Mouse (Mus musculus) CH12.LX (cell line): Measurements from ENCODE around the gene Hecw2. TPM values are rescaled to one million over a fixed set of nuclear protein-coding genes. Genes with fewer than 3 reads are reported as not detected.
A peak's percentile ranks its signal among the peaks of the same experiment; 100 is the strongest.

Source experiments
- DNase-seq: peaks from one replicate; pipeline ENCODE4 v3.0.0-alpha.2; 2013; ENCODE audit errors: extremely low read depth
- H3K27ac ChIP-seq: 2 replicates; pipeline ENCODE4 v1.5.1; 2012; ENCODE audit warnings: low read depth, mild to moderate bottlenecking, control low read depth, moderate library complexity; ENCODE audit not compliant: insufficient read depth
- H3K27me3 ChIP-seq: replicated peaks from 2 replicates; pipeline ENCODE3; 2012; ENCODE audit warnings: inconsistent platforms
- H3K36me3 ChIP-seq, 2 experiments: replicated peaks in 1 of 2; 2 replicates each; pipeline versions ENCODE3 to v1.6.1; 2012; ENCODE audit warnings: inconsistent platforms in 1 of 2, low read length in 1 of 2, mild to moderate bottlenecking in 1 of 2, mixed read lengths in 1 of 2, moderate library complexity in 1 of 2; ENCODE audit not compliant: control insufficient read depth in 1 of 2, insufficient read depth in 1 of 2
- H3K4me1 ChIP-seq, 2 experiments: 2 replicates each; pipeline ENCODE4 v1.6.1; 2012; ENCODE audit warnings: inconsistent platforms in 1 of 2, moderate library complexity in 1 of 2; ENCODE audit not compliant: insufficient read depth in 2 of 2, control insufficient read depth in 1 of 2
- H3K4me2 ChIP-seq: 2 replicates; pipeline ENCODE4 v1.6.1; 2012; ENCODE audit warnings: low read depth, mild to moderate bottlenecking, control low read depth; ENCODE audit not compliant: poor library complexity, insufficient read depth, severe bottlenecking
- H3K4me3 ChIP-seq, 3 experiments: fragments of 150-350 bp in 1 of 3; sonication (generic) in 1 of 3; replicated peaks in 1 of 3; 2 replicates each; pipeline versions ENCODE3 to v1.5.1; 2011 to 2012; ENCODE audit warnings: low read depth in 2 of 3, low read length in 2 of 3, mild to moderate bottlenecking in 2 of 3, moderate library complexity in 2 of 3, control low read depth in 1 of 3, improper control_type of control experiment in 1 of 3, inconsistent platforms in 1 of 3, mixed read lengths in 1 of 3; ENCODE audit not compliant: poor library complexity in 1 of 3
- H3K79me2 ChIP-seq: replicated peaks from 2 replicates; pipeline ENCODE4 v1.6.1; 2012; ENCODE audit warnings: mild to moderate bottlenecking, moderate library complexity; ENCODE audit not compliant: control insufficient read depth, poor library complexity, insufficient read depth, severe bottlenecking; ENCODE audit errors: extremely low read depth
- H3K9ac ChIP-seq: 2 replicates; pipeline ENCODE4 v1.6.1; 2012; ENCODE audit warnings: low read depth, mild to moderate bottlenecking, control low read depth, moderate library complexity; ENCODE audit not compliant: insufficient read depth
- H3K9me3 ChIP-seq: replicated peaks from 2 replicates; pipeline ENCODE3; 2012; ENCODE audit warnings: low read length, inconsistent platforms, mixed read lengths
- CHD1 ChIP-seq: IDR thresholded peaks from 2 replicates; pipeline ENCODE4 v1.6.1; 2012; ENCODE audit warnings: low read depth, low read length, improper control_type of control experiment, inconsistent platforms
- CHD2 ChIP-seq: IDR thresholded peaks from 2 replicates; pipeline ENCODE4 v1.6.1; 2011; ENCODE audit warnings: low read length, improper control_type of control experiment
- CTCF ChIP-seq, 2 experiments: IDR thresholded peaks in 1 of 2; conservative IDR thresholded peaks in 1 of 2; 2 replicates each; pipeline ENCODE4 v1.5.1; 2011 to 2012; ENCODE audit warnings: low read depth in 2 of 2, low read length in 2 of 2, improper control_type of control experiment in 1 of 2, inconsistent platforms in 1 of 2, mild to moderate bottlenecking in 1 of 2, moderate library complexity in 1 of 2
- E2F4 ChIP-seq: IDR thresholded peaks from 2 replicates; pipeline ENCODE4 v1.6.1; 2011; ENCODE audit warnings: low read depth, low read length, improper control_type of control experiment; ENCODE audit not compliant: insufficient replicate concordance
- ELF1 ChIP-seq: IDR thresholded peaks from 2 replicates; pipeline ENCODE4 v1.6.1; 2014; ENCODE audit warnings: low read depth, mild to moderate bottlenecking, inconsistent platforms, low read length, improper control_type of control experiment
- GABPA ChIP-seq: IDR thresholded peaks from 2 replicates; pipeline ENCODE4 v1.6.1; 2012; ENCODE audit warnings: low read depth, low read length, improper control_type of control experiment, inconsistent platforms; ENCODE audit not compliant: insufficient replicate concordance
- HCFC1 ChIP-seq: IDR thresholded peaks from 2 replicates; pipeline ENCODE4 v1.6.1; 2012; ENCODE audit warnings: low read depth, mild to moderate bottlenecking, inconsistent platforms, low read length, improper control_type of control experiment
- IRF4 ChIP-seq: IDR thresholded peaks from 2 replicates; pipeline ENCODE4 v1.6.1; 2014; ENCODE audit warnings: low read depth, mild to moderate bottlenecking, inconsistent platforms, low read length, improper control_type of control experiment
- JUN ChIP-seq: IDR thresholded peaks from 2 replicates; pipeline ENCODE4 v1.6.1; 2011; ENCODE audit warnings: low read depth, mild to moderate bottlenecking, low read length, improper control_type of control experiment, moderate library complexity; ENCODE audit not compliant: insufficient read depth
- JUND ChIP-seq: conservative IDR thresholded peaks from 2 replicates; pipeline ENCODE4 v1.6.1; 2011; ENCODE audit warnings: low read depth, low read length, improper control_type of control experiment
- KAT2A ChIP-seq: IDR thresholded peaks from 2 replicates; pipeline ENCODE4 v1.6.1; 2012; ENCODE audit warnings: low read length, improper control_type of control experiment, inconsistent platforms; ENCODE audit not compliant: insufficient replicate concordance
- MAFK ChIP-seq: IDR thresholded peaks from 2 replicates; pipeline ENCODE4 v1.6.1; 2011; ENCODE audit warnings: low read length, improper control_type of control experiment; ENCODE audit not compliant: insufficient replicate concordance
- MAX ChIP-seq: IDR thresholded peaks from 2 replicates; pipeline ENCODE4 v1.6.1; 2011; ENCODE audit warnings: low read length, improper control_type of control experiment
- MAZ ChIP-seq: IDR thresholded peaks from 2 replicates; pipeline ENCODE4 v1.6.1; 2012; ENCODE audit warnings: low read depth, mild to moderate bottlenecking, inconsistent platforms, low read length, improper control_type of control experiment, moderate library complexity
- MXI1 ChIP-seq: IDR thresholded peaks from 2 replicates; pipeline ENCODE4 v1.6.1; 2011; ENCODE audit warnings: mild to moderate bottlenecking, low read depth, low read length, improper control_type of control experiment
- MYC ChIP-seq: IDR thresholded peaks from 2 replicates; pipeline ENCODE4 v1.6.1; 2011; ENCODE audit warnings: low read depth, mild to moderate bottlenecking, improper control_type of control experiment, low read length
- NELFE ChIP-seq: IDR thresholded peaks from 2 replicates; pipeline ENCODE4 v1.6.1; 2011; ENCODE audit warnings: low read depth, low read length, improper control_type of control experiment
- NRF1 ChIP-seq: IDR thresholded peaks from 2 replicates; pipeline ENCODE4 v1.6.1; 2014; ENCODE audit warnings: low read depth, mild to moderate bottlenecking, inconsistent platforms, low read length, improper control_type of control experiment, moderate library complexity
- PAX5 ChIP-seq: IDR thresholded peaks from 2 replicates; pipeline ENCODE4 v1.6.1; 2012; ENCODE audit warnings: low read length, inconsistent platforms, mixed read lengths
- POLR2AphosphoS2 ChIP-seq: IDR thresholded peaks from 2 replicates; pipeline ENCODE4 v1.6.1; 2011; ENCODE audit warnings: low read depth, low read length, improper control_type of control experiment
- RAD21 ChIP-seq: IDR thresholded peaks from 2 replicates; pipeline ENCODE4 v1.6.1; 2011; ENCODE audit warnings: low read depth, mild to moderate bottlenecking, low read length, improper control_type of control experiment, moderate library complexity
- SIN3A ChIP-seq: IDR thresholded peaks from 2 replicates; pipeline ENCODE4 v1.6.1; 2012; ENCODE audit warnings: low read length, improper control_type of control experiment, inconsistent platforms
- SMC3 ChIP-seq: IDR thresholded peaks from 2 replicates; pipeline ENCODE4 v1.6.1; 2011; ENCODE audit warnings: low read depth, low read length, improper control_type of control experiment
- TBP ChIP-seq: conservative IDR thresholded peaks from 2 replicates; pipeline ENCODE4 v1.6.1; 2011; ENCODE audit warnings: low read depth, low read length, improper control_type of control experiment
- TCF12 ChIP-seq: IDR thresholded peaks from 2 replicates; pipeline ENCODE4 v1.6.1; 2014; ENCODE audit warnings: low read depth, mild to moderate bottlenecking, inconsistent platforms, low read length, improper control_type of control experiment
- UBTF ChIP-seq: IDR thresholded peaks from 2 replicates; pipeline ENCODE4 v1.6.1; 2012; ENCODE audit warnings: low read depth, mild to moderate bottlenecking, inconsistent platforms, low read length, improper control_type of control experiment, moderate library complexity
- USF1 ChIP-seq: IDR thresholded peaks from 2 replicates; pipeline ENCODE4 v1.6.1; 2014; ENCODE audit warnings: low read depth, mild to moderate bottlenecking, inconsistent platforms, low read length, improper control_type of control experiment
- USF2 ChIP-seq: conservative IDR thresholded peaks from 2 replicates; pipeline ENCODE4 v1.6.1; 2011; ENCODE audit warnings: low read depth, low read length, improper control_type of control experiment
- ZC3H11A ChIP-seq: IDR thresholded peaks from 2 replicates; pipeline ENCODE4 v1.6.1; 2012; ENCODE audit warnings: low read depth, mild to moderate bottlenecking, inconsistent platforms, low read length, improper control_type of control experiment
- ZKSCAN1 ChIP-seq: IDR thresholded peaks from 2 replicates; pipeline ENCODE4 v1.6.1; 2012; ENCODE audit warnings: low read depth, inconsistent platforms, low read length, improper control_type of control experiment, borderline replicate concordance
- ZMIZ1 ChIP-seq: IDR thresholded peaks from 2 replicates; pipeline ENCODE4 v1.6.1; 2012; ENCODE audit warnings: low read depth, mild to moderate bottlenecking, inconsistent platforms, low read length, improper control_type of control experiment
- ZNF384 ChIP-seq: IDR thresholded peaks from 2 replicates; pipeline ENCODE4 v1.6.1; 2012; ENCODE audit warnings: low read depth, low read length, improper control_type of control experiment, inconsistent platforms
- dilution Hi-C: fragments of 300-500 bp; cut with MboI; formaldehyde crosslinking; loops from 2 replicates; pipeline ENCODE4 v1.14.3; 2020; ENCODE audit warnings: low sequenced_read_pairs; ENCODE audit not compliant: extremely low pct_unique_long_range_greater_than_20kb, extremely low pct_ligation_motif_present
- in situ Hi-C: fragments of 300-500 bp; cut with MboI; formaldehyde crosslinking; loops from 3 replicates; pipeline ENCODE4 v1.14.3; 2019; ENCODE audit warnings: low sequenced_read_pairs, low pct_ligation_motif_present, low pct_unique_long_range_greater_than_20kb, mixed read lengths
- polyA plus RNA-seq: library from polyadenylated mRNA; unstranded; fragments of >175 nt; gene quantifications from 2 replicates; pipeline ENCODE4 v1.2.1, GENCODE M21; 2012; ENCODE audit warnings: low read depth; ENCODE audit not compliant: insufficient read length
- total RNA-seq, 2 experiments: library from RNA; depleted of rRNA; stranded (reverse); fragments of 300-350 nt in 1 of 2; fragments of >200 nt in 1 of 2; gene quantifications; 2 replicates each; pipeline ENCODE4 v1.2.3; 2012 to 2014

Hecw2 gene
- total and polyA plus RNA-seq, 3 experiments: 0.05 to 0.59 (median 0.14) TPM

DNA sequence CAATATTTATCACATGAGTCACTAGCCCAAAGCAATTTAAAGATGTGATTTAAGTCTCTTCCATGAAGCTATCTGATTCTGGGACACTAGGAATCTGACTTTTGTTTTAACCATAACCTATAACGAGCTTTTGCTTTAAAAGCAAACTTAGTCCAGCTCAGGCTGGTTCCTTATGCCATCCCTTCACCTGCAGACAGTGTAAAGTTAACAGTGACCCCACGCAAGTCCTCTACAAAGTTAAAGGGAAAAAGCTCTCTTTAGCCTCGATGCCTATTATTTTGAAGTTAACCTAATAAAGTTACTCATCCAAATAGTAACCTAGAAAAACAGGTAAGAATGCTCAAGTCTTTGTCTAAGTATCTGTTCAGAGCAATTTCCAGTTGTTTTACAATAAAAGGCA is 420.4 kb downstream of the Hecw2 start:
- H3K27me3 ChIP-seq: no peaks in the 10 kb centered on the region
- no peaks in the 10 kb centered on the region for H3K9me3 ChIP-seq
- dilution Hi-C loops (no loop called here), in situ Hi-C loops (no loop called here)
- H3K4me3 ChIP-seq: no peak overlapping the region
- DNase-seq: no peak
- peak overlapping the region; percentile 90; the same call in 1 of the 2 replicates for H3K4me2 ChIP-seq
- peaks cover 54% of the 10 kb centered on the region for H3K79me2 ChIP-seq
- TF ChIP-seq CHD1: peak; percentile 8; the same call in 1 of the 2 replicates
- no peak for TF ChIP-seq RAD21
- H3K27ac ChIP-seq: no peak overlapping the region
- peak overlapping the region; percentile 66 for H3K9ac ChIP-seq
- peaks cover 7 to 24% of the 10 kb centered on the region in 2 experiments for H3K36me3 ChIP-seq
- H3K4me1 ChIP-seq: peaks cover 2 to 64% of the 10 kb centered on the region in 2 experiments; a peak in 3 of 4 replicates

DNA sequence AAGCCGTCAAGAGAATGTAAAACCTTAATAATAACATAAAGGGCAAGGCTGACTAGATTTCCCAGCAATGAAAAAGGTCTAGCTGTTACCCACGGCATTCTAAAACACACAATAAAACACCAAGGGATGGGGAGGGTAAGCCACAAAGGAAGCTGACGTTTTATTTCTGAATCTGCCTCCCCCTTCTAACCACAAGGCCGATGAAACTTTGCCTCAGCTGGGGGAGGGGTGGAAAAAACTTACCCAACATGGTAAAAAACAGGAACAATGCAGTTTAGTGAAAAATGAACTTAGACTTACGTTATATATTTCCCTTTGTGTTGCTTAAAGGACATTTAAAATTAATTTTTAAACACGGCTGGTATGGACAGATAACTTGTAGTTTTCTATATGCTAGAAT is 421.0 kb downstream of the Hecw2 start:
- Histone ChIP-seq H3K79me2 (peaks cover 55% of the 10 kb centered on the region), H3K4me1 (peaks cover 2 to 64% of the 10 kb centered on the region in 2 experiments; a peak in 3 of 4 replicates), H3K4me2 (peak overlapping the region; percentile 96), H3K27me3 (no peaks in the 10 kb centered on the region), H3K9ac (peak overlapping the region; percentile 66; the same call in 1 of the 2 replicates), H3K4me3 (peak overlapping the region in 2 of 3 experiments; percentile 23 to 33), H3K9me3 (no peaks in the 10 kb centered on the region), H3K36me3 (peaks cover 12 to 30% of the 10 kb centered on the region in 2 experiments), H3K27ac (peak overlapping the region; percentile 53; the same call in 1 of the 2 replicates)
- dilution Hi-C loops (no loop called here), in situ Hi-C loops (no loop called here)
- peak; percentile 92 for DNase-seq
- TF ChIP-seq IRF4 (peak; percentile 91), ELF1 (peak; percentile 27; the same call in 1 of the 2 replicates), GABPA (no peak), USF2 (no peak), E2F4 (no peak), TCF12 (peak; percentile 68; the same call in 1 of the 2 replicates), CHD1 (peak; percentile 87; the same call in 1 of the 2 replicates), MXI1 (no peak), MAFK (peak; percentile 84), TBP (no peak), ZNF384 (peak; percentile 67), ZKSCAN1 (no peak), POLR2AphosphoS2 (no peak), MYC (peak; percentile 69), UBTF (no peak), JUND (peak; percentile 66; the same call in 1 of the 2 replicates), PAX5 (no peak), CTCF (conservative IDR thresholded peaks at IDR 0.05 in 1 of 2, IDR thresholded peaks at IDR 0.05 in 1 of 2; ENCODE audit: low read depth in 2 of 2, low read length in 2 of 2) (no peak), NRF1 (no peak), MAX (peak; percentile 57; the same call in 1 of the 2 replicates), MAZ (peak; percentile 93), CHD2 (peak; percentile 96), USF1 (no peak), SIN3A (peak; percentile 91), RAD21 (no peak; the same call in 1 of the 2 replicates), HCFC1 (no peak; the same call in none of the 2 replicates), KAT2A (0 out of 2 replicates have a peak, but pooled peaks have one; percentile 20), NELFE (no peak), ZC3H11A (no peak), ZMIZ1 (no peak), SMC3 (no peak), JUN (peak; percentile 71)
